Mouse (Mus musculus) R1 (cell line): ENCODE results near the gene Abl1.
A peak's percentile ranks its signal among the peaks of the same experiment; 100 is the strongest.

Experiments
- DNase-seq: peaks from one replicate; pipeline ENCODE4 v3.0.0-alpha.2; 2018; ENCODE audit warnings: low read depth, low spot score

Abl1 gene

DNA sequence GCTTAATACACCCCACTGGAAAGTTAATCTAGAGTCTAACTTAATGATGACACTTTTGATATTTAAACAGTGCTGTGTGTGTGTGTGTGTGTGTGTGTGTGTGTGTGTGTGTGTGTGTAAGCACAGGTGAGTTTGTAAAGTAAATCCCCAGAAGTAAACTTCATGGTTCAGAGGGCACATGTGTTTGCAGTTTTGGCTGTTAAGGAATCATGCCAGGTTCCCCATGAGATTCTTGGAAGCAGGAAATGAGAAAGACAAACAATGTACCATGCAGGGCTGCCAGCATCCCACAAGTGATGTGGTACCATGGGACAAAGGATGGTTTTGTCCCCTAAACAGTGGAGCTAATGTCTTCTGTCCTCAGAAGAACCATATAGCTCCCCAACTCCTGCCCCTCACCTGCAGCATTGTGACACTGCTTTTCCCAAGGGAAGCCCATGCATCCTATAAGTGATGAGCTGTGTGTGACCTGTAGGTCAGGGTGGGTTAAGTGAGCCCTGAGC, 57.6 kb downstream of the Abl1 start:
- DNase-seq: no peak

- DNase-seq: peak; percentile 41
These were observed 58.7 kb downstream of the Abl1 start for GRCm38 (mm10) chr2:31746835-31747234.

- peak; percentile 74 for DNase-seq
These were observed 61.0 kb downstream of the Abl1 start for GRCm38 (mm10) chr2:31749046-31749709.

- no peak for DNase-seq
These were observed 62.0 kb downstream of the Abl1 start for GRCm38 (mm10) chr2:31750133-31750532.

- DNase-seq: no peak
These were observed 69.3 kb downstream of the Abl1 start for GRCm38 (mm10) chr2:31757472-31757871.

DNA sequence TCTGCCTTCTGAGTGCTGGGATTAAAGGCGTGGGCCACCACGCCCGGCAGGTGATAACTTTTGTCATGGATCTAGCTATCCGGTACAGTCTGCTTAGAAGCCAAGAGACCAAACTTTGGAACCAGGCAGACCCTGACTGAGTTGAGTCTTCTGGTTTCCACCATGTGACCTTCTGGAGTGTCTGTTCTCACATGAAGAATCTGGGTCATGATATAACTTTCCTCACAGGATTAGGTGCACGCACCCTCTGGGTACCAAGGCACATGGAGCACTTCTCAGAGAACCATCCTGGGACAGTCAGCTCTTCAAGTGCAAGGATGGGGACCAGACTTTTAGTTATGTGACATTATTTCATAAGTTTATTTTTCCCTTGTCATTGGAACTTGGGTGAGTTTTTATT, 70.8 kb downstream of the Abl1 start:
- DNase-seq: peak; percentile 77

- DNase-seq: peak; percentile 91
These were observed 71.7 kb downstream of the Abl1 start for GRCm38 (mm10) chr2:31759751-31760460.

- DNase-seq: no peak
These were observed 72.3 kb downstream of the Abl1 start for GRCm38 (mm10) chr2:31760486-31760885.

- DNase-seq: no peak
These were observed 72.9 kb downstream of the Abl1 start for GRCm38 (mm10) chr2:31761115-31761531.

- no peak for DNase-seq
These were observed 73.4 kb downstream of the Abl1 start for GRCm38 (mm10) chr2:31761585-31761984.

DNA sequence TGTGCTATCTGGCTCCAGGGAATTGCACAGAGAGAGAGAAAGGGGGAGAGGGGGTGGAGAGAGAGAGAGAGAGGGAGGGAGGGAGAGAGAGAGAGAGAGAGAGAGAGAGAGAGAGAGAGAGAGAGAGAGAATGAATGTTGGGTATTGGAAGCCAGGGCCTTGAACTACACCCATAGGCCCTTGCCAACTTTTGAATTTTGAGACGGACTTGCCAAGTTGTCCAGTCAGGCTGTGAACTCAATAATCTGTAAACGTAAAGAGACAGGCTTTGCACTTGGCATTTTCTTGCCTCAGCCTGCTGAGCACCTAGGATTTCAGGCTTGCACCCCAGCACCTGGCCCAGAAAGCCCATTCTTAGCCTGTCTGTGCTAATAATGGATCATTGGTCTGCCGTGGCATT, 74.0 kb downstream of the Abl1 start:
- DNase-seq: no peak

- DNase-seq: peak; percentile 97
These were observed 74.7 kb downstream of the Abl1 start for GRCm38 (mm10) chr2:31762853-31763252.

GRCm38 (mm10) chr2:31763271-31763670, 75.1 kb downstream of the Abl1 start:
- peak; percentile 86 for DNase-seq

- DNase-seq: no peak
These were observed 78.9 kb downstream of the Abl1 start for GRCm38 (mm10) chr2:31767104-31767503.

DNA sequence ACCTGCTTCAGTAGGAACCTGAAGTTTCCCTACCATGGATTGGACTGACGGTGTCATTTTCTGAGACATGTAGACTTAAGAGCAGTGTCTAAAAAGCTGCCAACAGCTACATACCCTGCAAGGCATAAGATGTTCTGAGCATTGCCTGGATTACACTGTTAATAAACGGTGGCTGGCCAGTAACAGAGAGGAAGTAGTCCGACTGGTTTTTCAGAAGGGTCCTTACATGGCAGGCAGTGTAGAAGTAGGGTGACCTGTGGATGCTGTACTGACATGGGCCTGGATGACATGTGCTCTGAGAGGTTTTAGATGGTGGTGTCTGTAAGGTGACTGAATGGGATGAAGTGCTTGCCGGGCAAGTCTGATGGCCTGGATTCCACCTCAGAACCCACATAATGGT, 79.6 kb downstream of the Abl1 start:
- DNase-seq: no peak

- no peak for DNase-seq
These were observed 80.9 kb downstream of the Abl1 start for GRCm38 (mm10) chr2:31769115-31769514.

- no peak for DNase-seq
These were observed 81.5 kb downstream of the Abl1 start for GRCm38 (mm10) chr2:31769631-31770111.

GRCm38 (mm10) chr2:31770781-31771441, 82.7 kb downstream of the Abl1 start:
- no peak for DNase-seq

DNA sequence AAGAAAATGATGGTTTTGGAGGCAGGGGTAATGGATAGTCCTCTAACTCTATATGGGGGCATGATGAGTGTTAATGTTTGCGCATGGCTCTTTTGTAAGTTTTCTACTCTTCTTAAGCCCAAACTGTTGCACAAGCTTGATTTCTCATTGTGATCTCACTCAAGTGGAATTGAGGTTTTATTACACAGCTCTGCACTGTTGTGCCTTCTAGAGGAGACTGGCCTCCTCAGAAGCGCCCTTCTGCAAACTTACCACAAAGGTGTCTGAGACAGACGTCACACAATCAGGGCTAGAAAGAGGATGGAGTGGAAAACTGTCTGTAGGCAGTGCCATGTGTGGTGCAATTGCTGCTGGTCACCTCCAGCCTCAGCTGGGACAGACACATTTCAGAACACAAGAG, 88.3 kb downstream of the Abl1 start:
- DNase-seq: no peak

- DNase-seq: peak; percentile 96
These were observed 91.1 kb downstream of the Abl1 start for GRCm38 (mm10) chr2:31779258-31779657.

DNA sequence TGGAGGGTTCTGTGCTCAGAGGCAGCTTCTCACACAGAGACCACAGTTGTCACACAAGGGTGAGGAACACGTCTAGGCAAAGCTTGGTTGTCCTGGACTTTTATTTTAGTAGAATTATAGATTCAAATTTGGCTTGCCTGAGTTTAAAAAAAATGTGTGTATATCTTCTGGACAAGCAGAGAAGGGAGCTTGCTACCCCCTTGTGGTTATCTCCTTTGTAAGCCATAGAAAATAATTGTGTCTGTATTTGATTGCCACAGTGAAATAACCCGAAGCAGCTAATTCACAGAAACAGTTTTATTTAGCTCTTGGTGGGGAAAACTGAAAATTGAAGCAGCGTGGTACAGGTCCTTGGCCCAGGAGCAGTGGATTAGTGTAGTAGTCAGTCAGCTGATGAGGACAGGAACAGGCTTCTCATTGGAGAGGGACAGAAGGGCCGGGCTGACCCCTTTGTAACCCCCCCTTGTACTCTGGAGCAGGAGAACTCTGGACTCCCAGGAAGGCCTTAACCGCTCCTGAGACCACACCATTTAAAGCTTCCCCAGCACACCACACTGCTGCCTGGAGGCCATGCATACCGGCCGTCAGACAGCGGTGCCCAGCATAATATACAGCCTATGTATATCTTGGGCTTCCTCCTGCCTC, 94.9 kb downstream of the Abl1 start:
- DNase-seq: no peak

- peak; percentile 82 for DNase-seq
These were observed 96.9 kb downstream of the Abl1 start for GRCm38 (mm10) chr2:31785074-31785473.
